Mouse (Mus musculus): Measurements from ENCODE around the gene AW822073. TPM values are rescaled to one million over a fixed set of nuclear protein-coding genes. Genes with fewer than 3 reads are reported as not detected.
"Not testable (repeated sequence)": the region's sequence is repeated elsewhere in the genome, so short reads cannot be mapped to it uniquely, and the experiment has no call there.

AW822073 gene
- polyA plus RNA-seq, 1 experiment from 2014 or later, result not detected

DNA sequence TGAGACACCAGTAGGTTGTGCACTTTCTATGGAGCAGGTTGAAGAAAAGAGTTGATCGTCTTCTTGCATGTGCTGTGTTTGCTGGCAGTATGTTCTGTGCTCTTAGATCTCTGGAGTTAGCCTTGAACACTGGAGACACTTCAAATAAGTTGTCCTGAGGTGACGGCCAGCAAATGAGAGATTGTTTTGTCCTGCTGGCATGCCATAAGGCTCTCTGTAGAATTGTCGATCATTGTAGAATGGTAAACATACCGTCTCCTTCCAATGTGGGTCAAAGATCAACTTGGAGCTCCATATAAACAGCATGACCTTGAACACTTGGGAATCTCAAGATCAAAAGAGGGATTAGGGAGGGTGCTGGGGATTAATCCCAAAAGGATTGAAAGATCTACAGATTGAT lies 1.6 kb upstream of the AW822073 start:
- ATAC-seq; H3K27me3 ChIP-seq (ENCODE audit: insufficient read depth, low read length); H3K36me3 ChIP-seq (replicated peaks; ENCODE audit: insufficient read depth, low read length); H3K4me2 ChIP-seq (ENCODE audit: low read depth, low read length); H3K4me3 ChIP-seq (ENCODE audit: low read depth, low read length); H3K9ac ChIP-seq (replicated peaks); H3K27ac ChIP-seq (ENCODE audit: low read depth); H3K4me1 ChIP-seq (ENCODE audit: insufficient read depth); H3K9me3 ChIP-seq (ENCODE audit: low read length): not testable (repeated sequence)
- peak; percentile 44 for DNase-seq
- 73% methylated on average over 4 of the region's 4 CpGs for WGBS (ENCODE audit: insufficient replicate concordance)

DNA sequence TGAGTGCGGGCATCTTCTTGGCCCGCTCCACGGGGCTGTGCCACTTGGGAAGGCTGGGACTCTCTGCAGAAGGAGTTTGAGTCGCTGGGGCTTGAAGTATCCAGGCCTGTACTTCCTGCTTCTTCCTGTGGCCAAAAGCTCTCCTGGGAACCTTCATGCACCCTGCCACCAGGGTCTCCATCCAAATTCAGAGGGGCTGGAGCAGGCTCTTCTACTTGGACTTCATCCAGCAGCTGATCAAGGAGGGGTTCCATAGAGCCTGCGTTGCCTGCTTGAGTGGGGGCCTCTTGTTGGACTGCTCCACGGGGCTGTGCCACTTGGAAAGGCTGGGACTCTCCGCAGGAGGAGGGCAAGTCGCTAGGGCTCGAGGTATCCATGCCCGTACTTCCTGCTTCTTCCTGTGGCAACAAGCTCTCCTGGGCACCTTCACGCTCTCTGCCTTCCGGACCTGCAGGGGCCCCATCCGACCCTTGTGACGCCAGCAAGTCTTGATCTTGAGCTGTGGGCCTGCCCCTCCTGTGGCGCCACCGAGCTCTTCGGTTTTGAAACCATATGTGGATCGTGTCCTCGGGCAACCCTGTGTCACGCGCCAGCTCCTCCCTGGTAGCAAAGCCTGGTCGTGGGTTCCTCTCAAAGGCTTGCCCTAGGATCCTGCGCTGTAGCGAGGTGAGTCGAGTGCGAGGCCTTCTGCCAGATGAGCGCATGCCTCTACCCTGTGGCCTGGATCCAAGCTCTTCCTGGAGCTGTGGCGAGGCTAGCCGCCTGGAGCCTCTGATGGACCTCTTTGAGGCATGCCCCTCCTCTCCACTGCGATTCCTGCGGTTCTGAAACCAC lies 541 bp downstream of the AW822073 start:
- not testable (repeated sequence) for ATAC-seq; H3K4me1 ChIP-seq (ENCODE audit: insufficient read depth); H3K9ac ChIP-seq (replicated peaks); H3K36me3 ChIP-seq (replicated peaks; ENCODE audit: insufficient read depth, low read length); H3K4me3 ChIP-seq (ENCODE audit: low read depth, low read length); H3K4me2 ChIP-seq (ENCODE audit: low read depth, low read length); H3K27ac ChIP-seq (ENCODE audit: low read depth); H3K27me3 ChIP-seq (ENCODE audit: insufficient read depth, low read length); H3K9me3 ChIP-seq (ENCODE audit: low read length)
- WGBS (ENCODE audit: insufficient replicate concordance), result 76% methylated on average over 26 of the region's 31 CpGs
- peak; percentile 69 for DNase-seq

DNA sequence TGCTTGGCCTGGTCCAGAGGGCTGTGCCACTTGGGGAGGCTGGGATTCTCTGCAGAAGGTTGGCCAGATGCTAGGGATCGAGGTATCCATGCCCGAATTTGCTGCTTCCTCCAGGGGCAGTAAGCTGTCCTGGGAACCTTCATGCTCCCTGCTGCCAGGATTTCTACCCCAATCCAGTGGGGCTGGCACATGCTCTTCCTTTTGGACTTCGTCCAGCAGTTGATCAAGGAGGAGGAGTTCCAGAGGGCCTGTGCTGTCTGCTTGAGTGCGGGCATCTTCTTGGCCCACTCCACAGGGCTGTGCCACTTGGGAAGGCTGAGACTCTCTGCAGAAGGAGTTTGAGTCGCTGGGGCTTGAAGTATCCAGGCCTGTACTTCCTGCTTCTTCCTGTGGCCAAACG lies 1.6 kb downstream of the AW822073 start:
- H3K36me3 ChIP-seq (replicated peaks; ENCODE audit: insufficient read depth, low read length); H3K4me1 ChIP-seq (ENCODE audit: insufficient read depth); DNase-seq; H3K27me3 ChIP-seq (ENCODE audit: insufficient read depth, low read length); H3K9me3 ChIP-seq (ENCODE audit: low read length); H3K4me3 ChIP-seq (ENCODE audit: low read depth, low read length); H3K27ac ChIP-seq (ENCODE audit: low read depth); H3K4me2 ChIP-seq (ENCODE audit: low read depth, low read length); ATAC-seq; H3K9ac ChIP-seq (replicated peaks): not testable (repeated sequence)
- 59% methylated on average over 3 of the region's 6 CpGs for WGBS (ENCODE audit: insufficient replicate concordance)

DNA sequence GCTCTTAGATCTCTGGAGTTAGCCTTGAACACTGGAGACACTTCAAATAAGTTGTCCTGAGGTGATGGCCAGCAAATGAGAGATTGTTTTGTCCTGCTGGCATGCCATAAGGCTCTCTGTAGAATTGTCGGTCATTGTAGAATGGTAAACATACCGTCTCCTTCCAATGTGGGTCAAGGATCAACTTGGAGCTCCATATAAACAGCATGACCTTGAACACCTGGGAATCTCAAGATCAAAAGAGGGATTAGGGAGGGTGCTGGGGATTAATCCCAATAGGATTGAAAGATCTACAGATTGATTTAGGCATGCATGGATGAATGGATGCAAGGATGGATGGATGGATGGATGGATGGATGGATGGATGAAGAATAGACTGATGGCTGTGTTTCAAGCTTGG lies 3.2 kb downstream of the AW822073 start:
- H3K9me3 ChIP-seq (ENCODE audit: low read length); H3K4me2 ChIP-seq (ENCODE audit: low read depth, low read length); DNase-seq; ATAC-seq; H3K36me3 ChIP-seq (replicated peaks; ENCODE audit: insufficient read depth, low read length); H3K9ac ChIP-seq (replicated peaks); H3K4me1 ChIP-seq (ENCODE audit: insufficient read depth); H3K27ac ChIP-seq (ENCODE audit: low read depth); H3K27me3 ChIP-seq (ENCODE audit: insufficient read depth, low read length); H3K4me3 ChIP-seq (ENCODE audit: low read depth, low read length): not testable (repeated sequence)
- WGBS (ENCODE audit: insufficient replicate concordance), result 89% methylated on average over 2 of the region's 2 CpGs

DNA sequence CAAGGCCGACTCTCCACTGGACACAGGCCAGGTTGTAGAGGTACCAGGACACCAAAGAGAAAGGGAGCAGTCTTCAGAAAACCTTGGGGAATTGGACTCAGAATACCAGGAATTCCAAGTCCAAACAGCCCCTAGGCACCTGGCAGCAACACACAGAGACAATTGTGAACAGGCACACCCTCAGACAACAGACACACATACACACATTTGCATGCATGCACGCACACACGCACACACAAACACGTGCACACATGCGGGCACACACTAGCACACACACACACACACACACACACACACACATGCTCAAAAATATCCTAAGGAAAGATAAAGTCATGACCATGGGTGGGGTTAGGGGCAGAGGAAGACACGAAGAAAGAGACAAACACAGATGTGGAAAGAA lies 4.0 kb downstream of the AW822073 start:
- peaks cover 4% of the 10 kb centered on the region for H3K9me3 ChIP-seq (ENCODE audit: low read length)
- no peak overlapping the region for H3K4me2 ChIP-seq (ENCODE audit: low read depth, low read length)
- no peak overlapping the region for H3K9ac ChIP-seq (replicated peaks)
- no peaks in the 10 kb centered on the region for H3K36me3 ChIP-seq (replicated peaks; ENCODE audit: insufficient read depth, low read length)
- H3K27me3 ChIP-seq (ENCODE audit: insufficient read depth, low read length), result no peaks in the 10 kb centered on the region
- TF ChIP-seq CTCF (IDR thresholded peaks at IDR 0.05; ENCODE audit: low read depth), result no peak
- TF ChIP-seq EP300 (IDR thresholded peaks at IDR 0.05; ENCODE audit: low read depth), result no peak
- 81% methylated on average over 6 of the region's 6 CpGs for WGBS (ENCODE audit: insufficient replicate concordance)
- no peaks in the 10 kb centered on the region for H3K4me1 ChIP-seq (ENCODE audit: insufficient read depth)
- no peak for ATAC-seq
- peak; percentile 52 for DNase-seq
- H3K4me3 ChIP-seq (ENCODE audit: low read depth, low read length), result no peak overlapping the region
- H3K27ac ChIP-seq (ENCODE audit: low read depth), result no peak overlapping the region

DNA sequence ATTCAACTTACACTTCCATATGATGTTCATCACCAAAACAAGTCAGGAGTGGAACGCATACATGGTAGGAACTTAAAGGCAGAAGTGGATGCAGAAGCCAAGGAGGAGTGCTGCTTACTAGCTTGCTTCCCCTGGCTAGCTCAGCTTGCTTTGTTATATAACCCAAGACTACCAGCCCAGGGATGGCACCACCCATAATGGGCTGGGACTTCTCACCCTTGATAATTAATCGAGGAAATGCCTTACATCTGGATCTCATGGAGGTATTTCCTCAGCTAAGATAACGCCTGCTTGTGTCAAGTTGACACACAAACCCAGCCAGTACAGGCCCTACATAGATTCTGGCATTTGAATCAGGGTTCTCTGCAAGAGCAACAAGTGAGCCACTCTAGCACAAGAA lies 7.4 kb downstream of the AW822073 start:
- no peak for DNase-seq
- no peaks in the 10 kb centered on the region for H3K4me1 ChIP-seq (ENCODE audit: insufficient read depth)
- no peak for TF ChIP-seq CTCF (IDR thresholded peaks at IDR 0.05; ENCODE audit: low read depth)
- TF ChIP-seq EP300 (IDR thresholded peaks at IDR 0.05; ENCODE audit: low read depth), result no peak
- H3K4me2 ChIP-seq (ENCODE audit: low read depth, low read length), result no peak overlapping the region
- no peak overlapping the region for H3K27ac ChIP-seq (ENCODE audit: low read depth)
- no peaks in the 10 kb centered on the region; the same call in 1 of the 2 replicates for H3K9me3 ChIP-seq (ENCODE audit: low read length)
- H3K36me3 ChIP-seq (replicated peaks; ENCODE audit: insufficient read depth, low read length), result no peaks in the 10 kb centered on the region
- no peak overlapping the region for H3K9ac ChIP-seq (replicated peaks)
- no peaks in the 10 kb centered on the region for H3K27me3 ChIP-seq (ENCODE audit: insufficient read depth, low read length)
- no peak overlapping the region for H3K4me3 ChIP-seq (ENCODE audit: low read depth, low read length)
- ATAC-seq, result no peak
- WGBS (ENCODE audit: insufficient replicate concordance), result 67% methylated on average over 3 of the region's 3 CpGs

DNA sequence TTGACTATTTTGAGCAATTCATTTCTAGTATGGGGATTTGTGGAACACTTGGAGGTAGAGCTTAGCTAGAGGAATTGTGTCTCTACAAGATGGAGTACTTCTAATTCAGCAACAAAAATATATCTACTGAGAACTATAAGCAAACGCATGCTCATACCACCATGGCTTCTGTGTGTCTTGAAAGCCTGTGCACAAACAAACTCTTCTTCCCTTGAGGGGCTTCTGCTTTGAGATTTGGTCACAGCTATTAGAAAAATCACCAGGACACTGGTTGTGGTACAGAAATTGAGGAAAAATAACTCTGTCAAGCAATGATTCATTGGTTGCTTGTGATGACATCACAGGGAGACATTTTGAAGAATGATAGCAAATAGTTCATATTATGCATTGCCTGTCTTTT lies 9.4 kb downstream of the AW822073 start:
- no peak for ATAC-seq
- 76% methylated on average over 1 of the region's 1 CpGs for WGBS (ENCODE audit: insufficient replicate concordance)
- H3K27me3 ChIP-seq (ENCODE audit: insufficient read depth, low read length), result no peaks in the 10 kb centered on the region
- H3K4me3 ChIP-seq (ENCODE audit: low read depth, low read length), result no peak overlapping the region
- H3K9me3 ChIP-seq (ENCODE audit: low read length), result no peaks in the 10 kb centered on the region
- H3K27ac ChIP-seq (ENCODE audit: low read depth), result no peak overlapping the region
- DNase-seq, result no peak
- H3K9ac ChIP-seq (replicated peaks), result no peak overlapping the region
- no peak overlapping the region for H3K4me2 ChIP-seq (ENCODE audit: low read depth, low read length)
- H3K4me1 ChIP-seq (ENCODE audit: insufficient read depth), result no peaks in the 10 kb centered on the region
- TF ChIP-seq CTCF (IDR thresholded peaks at IDR 0.05; ENCODE audit: low read depth) (no peak), EP300 (IDR thresholded peaks at IDR 0.05; ENCODE audit: low read depth) (no peak)
- no peaks in the 10 kb centered on the region for H3K36me3 ChIP-seq (replicated peaks; ENCODE audit: insufficient read depth, low read length)

All from liver, postnatal 0 days (tissue).